Mouse (Mus musculus) hindbrain, embryonic 11.5 days (tissue): ENCODE measurements around the gene Tekt4. TPM values are rescaled to one million over a fixed set of nuclear protein-coding genes. Genes with fewer than 3 reads are reported as not detected.

ENCODE experiments used
- ATAC-seq: fragments of 200-750 bp; cut with Nextera tagmentation; 2 replicates; pipeline ENCODE4 v1.8.0; 2017; ENCODE audit warnings: mild to moderate bottlenecking, moderate TSS enrichment, moderate library complexity; ENCODE audit not compliant: low FRiP score
- DNase-seq: peaks from one replicate; pipeline ENCODE4 v3.0.0-alpha.2; 2015; ENCODE audit warnings: low spot score
- H3K27ac ChIP-seq: fragments of 300-500 bp; sonication (generic); 2 replicates; pipeline ENCODE4 v1.5.1; 2014; ENCODE audit warnings: mild to moderate bottlenecking, low read depth, low read length
- H3K27me3 ChIP-seq: fragments of 300-500 bp; sonication (generic); 2 replicates; pipeline ENCODE4 v1.6.1; 2014; ENCODE audit warnings: mild to moderate bottlenecking, low read length, moderate library complexity, mixed read lengths; ENCODE audit not compliant: control insufficient read depth, insufficient read depth
- H3K36me3 ChIP-seq: fragments of 300-500 bp; sonication (generic); 2 replicates; pipeline ENCODE4 v1.6.1; 2014; ENCODE audit warnings: mild to moderate bottlenecking, low read length, moderate library complexity, mixed read lengths; ENCODE audit not compliant: control insufficient read depth, insufficient read depth
- H3K4me1 ChIP-seq: fragments of 300-500 bp; sonication (generic); replicated peaks from 2 replicates; pipeline ENCODE4 v1.6.1; 2014; ENCODE audit warnings: low read length, mixed read lengths; ENCODE audit not compliant: control insufficient read depth, insufficient read depth
- H3K4me2 ChIP-seq: fragments of 300-500 bp; sonication (generic); replicated peaks from 2 replicates; pipeline ENCODE4 v1.6.1; 2014; ENCODE audit warnings: mild to moderate bottlenecking, low read depth, low read length
- H3K4me3 ChIP-seq: fragments of 300-500 bp; sonication (generic); 2 replicates; pipeline ENCODE4 v1.5.1; 2014; ENCODE audit warnings: low read depth, low read length
- H3K9ac ChIP-seq: fragments of 300-500 bp; sonication (generic); 2 replicates; pipeline ENCODE4 v1.6.1; 2014; ENCODE audit warnings: low read depth, low read length
- H3K9me3 ChIP-seq: fragments of 300-500 bp; sonication (generic); 2 replicates; pipeline ENCODE4 v1.6.1; 2016; ENCODE audit warnings: low read length; ENCODE audit not compliant: control insufficient read depth
- WGBS: fragments of 180-500 bp; shearing (Covaris S2); extraction: QIAGEN DNeasy Blood & Tissue Kit; methylation state at CpG from one replicate; pipeline ENCODE4 v1.1.7; 2014; 5-methylcytosine and 5-hydroxymethylcytosine counted together
- polyA plus RNA-seq: library from polyadenylated mRNA; unstranded; fragments of >200 nt; fragmentation: Nextera tagmentation; extraction: Ambion mirVana; gene quantifications from 2 replicates; pipeline ENCODE4 v1.2.1, GENCODE M21; 2014

The Tekt4 gene
- 1.3 and 1.8 TPM in 2 replicates for polyA plus RNA-seq

- Histone ChIP-seq H3K27me3 (no peaks in the 10 kb centered on the region), H3K9me3 (no peaks in the 10 kb centered on the region), H3K4me1 (no peaks in the 10 kb centered on the region), H3K4me3 (no peak within 1 kb of the TSS), H3K27ac (no peak within 1 kb of the TSS), H3K9ac (no peak within 1 kb of the TSS), H3K4me2 (no peak within 1 kb of the TSS), H3K36me3 (no peaks in the 10 kb centered on the region)
- DNase-seq (no peak), ATAC-seq (no peak)
- WGBS, result 44% methylated on average over 2 of the region's 2 CpGs
Observed at GRCm38 (mm10) chr17:25454272-25454671, at the start of gene Tekt4. Tekt4 (plus strand) TSS chr17:25454615.

- WGBS, result 11% methylated on average over 8 of the region's 10 CpGs
- ATAC-seq (peak; percentile 34; the same call in 1 of the 2 replicates), DNase-seq (peak; percentile 31)
- Histone ChIP-seq H3K27ac (peak overlapping the region; percentile 18), H3K9ac (no peak overlapping the region), H3K36me3 (no peaks in the 10 kb centered on the region), H3K9me3 (no peaks in the 10 kb centered on the region), H3K27me3 (no peaks in the 10 kb centered on the region), H3K4me1 (peaks cover 26% of the 10 kb centered on the region), H3K4me3 (no peak overlapping the region), H3K4me2 (no peak overlapping the region)
Observed at GRCm38 (mm10) chr17:25405224-25405895, 49.1 kb upstream of the Tekt4 start.

- no peak overlapping the region for H3K4me3 ChIP-seq
- H3K27ac ChIP-seq, result peak overlapping the region; percentile 18
- no peaks in the 10 kb centered on the region for H3K9me3 ChIP-seq
- no peak overlapping the region for H3K4me2 ChIP-seq
- H3K27me3 ChIP-seq, result no peaks in the 10 kb centered on the region
- H3K36me3 ChIP-seq, result no peaks in the 10 kb centered on the region
- WGBS, result 9% methylated on average over 6 of the region's 6 CpGs
- ATAC-seq, result peak; percentile 44
- H3K9ac ChIP-seq, result no peak overlapping the region
- peak; percentile 37 for DNase-seq
- peaks cover 26% of the 10 kb centered on the region for H3K4me1 ChIP-seq
Observed at GRCm38 (mm10) chr17:25406011-25406441, 48.4 kb upstream of the Tekt4 start.

GRCm38 (mm10) chr17:25407352-25407751 is 47.1 kb upstream of the Tekt4 start:
- Histone ChIP-seq H3K27ac (no peak overlapping the region), H3K9ac (no peak overlapping the region), H3K27me3 (no peaks in the 10 kb centered on the region), H3K9me3 (no peaks in the 10 kb centered on the region), H3K4me3 (no peak overlapping the region), H3K4me2 (no peak overlapping the region), H3K36me3 (no peaks in the 10 kb centered on the region), H3K4me1 (peaks cover 26% of the 10 kb centered on the region)
- DNase-seq (no peak), ATAC-seq (no peak)
- WGBS, result 73% methylated on average over 4 of the region's 4 CpGs

- H3K4me2 ChIP-seq, result no peak overlapping the region
- DNase-seq, result no peak
Observed at GRCm38 (mm10) chr17:25408302-25408999, 46.0 kb upstream of the Tekt4 start.

GRCm38 (mm10) chr17:25409621-25410020 is 44.8 kb upstream of the Tekt4 start:
- H3K9ac ChIP-seq, result no peak overlapping the region
- no peaks in the 10 kb centered on the region for H3K27me3 ChIP-seq
- H3K4me3 ChIP-seq, result no peak overlapping the region
- H3K36me3 ChIP-seq, result no peaks in the 10 kb centered on the region
- 84% methylated on average over 7 of the region's 7 CpGs for WGBS
- no peak overlapping the region for H3K27ac ChIP-seq
- no peak for DNase-seq
- ATAC-seq, result no peak
- peaks cover 24% of the 10 kb centered on the region for H3K4me1 ChIP-seq
- no peaks in the 10 kb centered on the region for H3K9me3 ChIP-seq
- H3K4me2 ChIP-seq, result no peak overlapping the region

More at GRCm38 (mm10) chr17:25408302-25408999, 46.0 kb upstream of the Tekt4 start:
- Histone ChIP-seq H3K36me3 (no peaks in the 10 kb centered on the region), H3K9ac (no peak overlapping the region), H3K9me3 (no peaks in the 10 kb centered on the region), H3K4me1 (peaks cover 26% of the 10 kb centered on the region), H3K4me3 (no peak overlapping the region), H3K27ac (no peak overlapping the region), H3K27me3 (no peaks in the 10 kb centered on the region)
- 84% methylated on average over 7 of the region's 7 CpGs for WGBS
- ATAC-seq, result no peak

GRCm38 (mm10) chr17:25410180-25410579 is 44.2 kb upstream of the Tekt4 start:
- Histone ChIP-seq H3K4me3 (no peak overlapping the region), H3K36me3 (no peaks in the 10 kb centered on the region), H3K27me3 (no peaks in the 10 kb centered on the region), H3K27ac (no peak overlapping the region), H3K9me3 (no peaks in the 10 kb centered on the region), H3K4me1 (peaks cover 23% of the 10 kb centered on the region), H3K9ac (no peak overlapping the region), H3K4me2 (no peak overlapping the region)
- no peak for ATAC-seq
- no peak for DNase-seq
- WGBS, result 84% methylated on average over 6 of the region's 6 CpGs

- H3K4me1 ChIP-seq, result peaks cover 26% of the 10 kb centered on the region
- 56% methylated on average over 7 of the region's 7 CpGs for WGBS
- no peak overlapping the region for H3K9ac ChIP-seq
- H3K9me3 ChIP-seq, result no peaks in the 10 kb centered on the region
- no peak for DNase-seq
- no peak for ATAC-seq
- H3K4me2 ChIP-seq, result no peak overlapping the region
- no peak overlapping the region for H3K4me3 ChIP-seq
- no peaks in the 10 kb centered on the region for H3K27me3 ChIP-seq
- H3K36me3 ChIP-seq, result no peaks in the 10 kb centered on the region
- 0 out of 2 replicates have a peak overlapping the region, but pooled peaks have one; percentile 30 for H3K27ac ChIP-seq
Observed at GRCm38 (mm10) chr17:25410786-25411185, 43.6 kb upstream of the Tekt4 start.
